Mouse (Mus musculus) ES-E14 (cell line): Measurements from ENCODE around the gene Gramd1b. TPM values are rescaled to one million over a fixed set of nuclear protein-coding genes. Genes with fewer than 3 reads are reported as not detected.

Experiments used
- DNase-seq: peaks from one replicate; pipeline ENCODE4 v3.0.0-alpha.2; 2013; ENCODE audit warnings: low read depth, low spot score
- H3K27ac ChIP-seq: 2 replicates; pipeline ENCODE4 v1.5.1; 2012; ENCODE audit warnings: low read depth, mild to moderate bottlenecking, low read length, moderate library complexity, mixed read lengths; ENCODE audit not compliant: poor library complexity, insufficient read depth, severe bottlenecking
- H3K36me3 ChIP-seq: 2 replicates; pipeline ENCODE4 v1.6.1; 2012; ENCODE audit warnings: mild to moderate bottlenecking, low read length, moderate library complexity, mixed read lengths; ENCODE audit not compliant: control insufficient read depth, poor library complexity, insufficient read depth, severe bottlenecking
- H3K4me1 ChIP-seq, 2 experiments: fragments of 150-350 bp in 1 of 2; sonication (generic) in 1 of 2; 2 replicates each; pipeline ENCODE4 v1.6.1; 2012; ENCODE audit warnings: low read length in 2 of 2, mild to moderate bottlenecking in 1 of 2, mixed read lengths in 1 of 2; ENCODE audit not compliant: control insufficient read depth in 2 of 2, insufficient read depth in 2 of 2, poor library complexity in 1 of 2
- H3K4me3 ChIP-seq, 2 experiments: fragments of 150-350 bp in 1 of 2; sonication (generic) in 1 of 2; 2 replicates each; pipeline ENCODE4 v1.5.1; 2012; ENCODE audit warnings: low read length in 2 of 2, low read depth in 1 of 2, mild to moderate bottlenecking in 1 of 2, mixed read lengths in 1 of 2; ENCODE audit not compliant: insufficient read depth in 1 of 2, poor library complexity in 1 of 2, severe bottlenecking in 1 of 2
- H3K9ac ChIP-seq: 2 replicates; pipeline ENCODE4 v1.6.1; 2012; ENCODE audit warnings: low read depth, mild to moderate bottlenecking, low read length, mixed read lengths; ENCODE audit not compliant: poor library complexity, insufficient read depth, severe bottlenecking
- H3K9me3 ChIP-seq: fragments of 150-350 bp; sonication (generic); 2 replicates; pipeline ENCODE4 v1.6.1; 2012; ENCODE audit warnings: low read depth, mild to moderate bottlenecking, low read length; ENCODE audit not compliant: control insufficient read depth, insufficient read depth
- CHD2 ChIP-seq: IDR thresholded peaks from 2 replicates; pipeline ENCODE4 v1.6.1; 2014; ENCODE audit warnings: mild to moderate bottlenecking, low read depth, low read length, inconsistent platforms
- HCFC1 ChIP-seq: IDR thresholded peaks from 2 replicates; pipeline ENCODE4 v1.6.1; 2012; ENCODE audit warnings: low read length, inconsistent platforms, borderline replicate concordance; ENCODE audit not compliant: insufficient read depth
- MAFK ChIP-seq: IDR thresholded peaks from 2 replicates; pipeline ENCODE4 v1.6.1; 2014; ENCODE audit warnings: mild to moderate bottlenecking, low read depth, low read length, inconsistent platforms; ENCODE audit not compliant: insufficient read depth
- ZC3H11A ChIP-seq: IDR thresholded peaks from 2 replicates; pipeline ENCODE4 v1.6.1; 2012; ENCODE audit warnings: low read depth, mild to moderate bottlenecking, inconsistent platforms, low read length, borderline replicate concordance
- ZNF384 ChIP-seq: IDR thresholded peaks from 2 replicates; pipeline ENCODE4 v1.6.1; 2012; ENCODE audit warnings: low read depth, low read length, inconsistent platforms
- in situ Hi-C, 2 experiments: fragments of 600-800 bp; cut with MboI; formaldehyde crosslinking; loops; one replicate each; pipeline ENCODE4 v1.15.1; 2025; ENCODE audit warnings: low sequenced_read_pairs in 2 of 2, inconsistent platforms in 1 of 2; ENCODE audit not compliant: unreplicated experiment in 2 of 2
- total RNA-seq: library from RNA; depleted of rRNA; stranded (reverse); fragments of 300-350 nt; gene quantifications from 2 replicates; pipeline ENCODE4 v1.2.3, GENCODE M21; 2012

Gramd1b gene
- total RNA-seq, 1 experiment = 24.1 TPM

DNA sequence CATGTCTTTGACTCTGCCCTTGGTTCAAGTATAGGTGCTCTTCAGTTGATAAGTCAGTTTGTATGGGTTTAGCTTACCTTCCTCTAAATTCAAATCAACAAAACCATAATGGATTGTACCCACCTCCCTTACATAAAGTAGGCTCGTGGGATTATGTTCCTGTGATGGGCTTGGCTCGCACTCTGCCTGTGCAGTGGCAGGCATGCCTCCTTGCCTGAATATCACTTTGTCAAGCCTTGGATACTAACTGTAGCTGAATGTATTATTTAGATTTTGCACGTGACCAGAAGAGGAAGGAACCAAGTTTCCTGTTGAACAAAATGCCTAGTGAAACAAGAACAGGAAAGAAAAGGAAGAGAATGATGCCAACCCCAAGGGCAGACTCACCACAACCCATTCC lies 260.1 kb downstream of the Gramd1b start:
- no peaks in the 10 kb centered on the region for H3K9me3 ChIP-seq
- no peak overlapping the region for H3K4me3 ChIP-seq
- H3K27ac ChIP-seq = no peak overlapping the region
- DNase-seq = no peak
- no peaks in the 10 kb centered on the region for H3K36me3 ChIP-seq
- no peak for TF ChIP-seq ZNF384
- H3K9ac ChIP-seq = no peak overlapping the region
- H3K4me1 ChIP-seq = peaks cover 0 to 7% of the 10 kb centered on the region in 2 experiments; a peak in 1 of 4 replicates
- in situ Hi-C loops = no loop called here

DNA sequence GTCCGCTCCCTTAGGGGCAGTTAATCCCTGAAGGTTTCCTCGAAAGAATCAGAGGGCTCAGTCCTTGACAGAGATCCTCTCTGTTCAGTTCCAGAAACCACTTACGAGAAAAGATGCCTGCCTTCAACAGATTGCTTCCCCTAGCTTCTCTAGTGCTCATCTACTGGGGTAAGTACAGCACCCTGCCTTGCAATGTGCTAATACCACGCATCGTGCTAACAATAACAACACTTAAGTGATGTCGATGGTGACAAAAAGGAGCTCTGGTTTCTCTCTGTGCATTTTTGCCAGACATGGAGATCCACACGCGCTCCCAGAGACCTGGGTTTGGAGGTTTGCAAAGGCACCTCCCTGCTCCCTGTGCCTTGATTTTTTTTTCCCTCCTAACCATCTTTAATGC lies 261.3 kb downstream of the Gramd1b start:
- Histone ChIP-seq H3K27ac (no peak overlapping the region), H3K4me1 (peaks cover 0 to 7% of the 10 kb centered on the region in 2 experiments; a peak in 1 of 4 replicates), H3K36me3 (no peaks in the 10 kb centered on the region), H3K9ac (no peak overlapping the region), H3K4me3 (peak overlapping the region in 1 of 2 experiments; percentile 75; a peak in 1 of 4 replicates), H3K9me3 (no peaks in the 10 kb centered on the region)
- in situ Hi-C loops = no loop called here
- no peak for DNase-seq
- TF ChIP-seq MAFK (no peak), CHD2 (no peak), HCFC1 (no peak), ZNF384 (no peak), ZC3H11A (no peak)

DNA sequence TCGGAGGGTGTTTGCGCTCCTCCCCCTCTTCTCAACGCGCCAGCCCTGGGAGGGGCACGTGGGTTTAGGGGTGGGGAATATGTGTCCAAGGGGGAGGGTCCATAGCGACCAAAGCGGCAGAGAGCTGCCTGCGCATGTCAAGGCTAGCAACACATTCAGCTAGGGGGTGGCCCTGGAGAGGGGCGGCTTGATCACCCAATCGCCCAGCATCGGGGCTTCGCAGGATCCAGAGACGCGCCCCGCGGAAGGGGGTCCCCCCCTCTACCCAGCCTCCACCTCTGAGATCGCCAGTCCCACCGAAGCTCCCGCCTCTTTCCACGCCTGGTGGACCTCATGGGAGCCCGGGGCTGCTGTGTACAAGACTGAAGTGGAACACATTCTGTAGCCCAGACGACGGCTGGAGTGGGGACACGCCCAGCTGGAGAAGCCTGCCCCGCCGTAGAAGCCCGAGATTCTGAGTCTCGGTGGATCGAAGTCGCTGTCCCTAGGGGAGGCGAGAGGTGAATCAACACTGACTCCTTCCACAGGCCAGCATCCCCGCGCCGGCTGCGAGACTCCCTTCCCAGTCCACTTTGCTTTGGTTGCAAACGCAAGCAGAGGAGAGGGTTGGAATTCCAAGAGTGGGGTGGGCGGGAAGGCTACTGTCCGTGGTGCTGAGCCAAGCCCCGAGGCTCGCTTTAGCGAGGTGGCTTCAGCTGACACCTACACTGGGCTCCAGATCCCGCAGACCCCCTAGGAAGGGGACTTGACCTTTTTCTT lies 261.9 kb downstream of the Gramd1b start, which contains the start of gene Scn3b:
TSS of gene Scn3b (plus strand) at position 115 of the 759 bp plus-strand sequence.
- H3K4me1 ChIP-seq = peaks cover 0 to 7% of the 10 kb centered on the region in 2 experiments; a peak in 1 of 4 replicates
- peak within 1 kb of the TSS; percentile 63 to 75 for H3K4me3 ChIP-seq
- no peaks in the 10 kb centered on the region for H3K9me3 ChIP-seq
- no peaks in the 10 kb centered on the region for H3K36me3 ChIP-seq
- TF ChIP-seq CHD2 = no peak
- TF ChIP-seq HCFC1 = no peak
- no peak for TF ChIP-seq MAFK
- TF ChIP-seq ZNF384 = no peak
- no peak for TF ChIP-seq ZC3H11A
- H3K27ac ChIP-seq = no peak within 1 kb of the TSS
- DNase-seq = peak; percentile 69
- peak within 1 kb of the TSS; percentile 44; the same call in 1 of the 2 replicates for H3K9ac ChIP-seq
- in situ Hi-C loops = no loop called here

DNA sequence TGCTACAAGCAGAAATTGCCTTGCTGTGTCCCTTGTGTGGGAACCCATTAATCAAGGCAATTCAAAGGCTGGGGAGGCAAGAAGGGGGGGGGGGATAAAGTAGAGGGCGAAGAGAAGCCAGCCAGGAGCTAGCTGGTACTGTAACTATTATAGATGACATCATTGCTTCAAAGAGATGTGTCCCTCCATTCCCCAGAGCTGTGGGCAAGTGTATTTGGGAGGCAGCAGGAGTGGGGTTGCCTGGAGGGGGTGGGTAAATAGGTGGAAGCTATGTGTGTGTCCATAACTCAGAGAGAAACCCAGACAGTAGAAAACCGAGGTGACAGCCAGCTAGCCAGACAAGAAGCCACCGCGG lies 262.5 kb downstream of the Gramd1b start:
- H3K27ac ChIP-seq = no peak overlapping the region
- TF ChIP-seq CHD2 (no peak), MAFK (no peak), ZNF384 (no peak), ZC3H11A (no peak), HCFC1 (no peak)
- no peak for DNase-seq
- no peaks in the 10 kb centered on the region for H3K9me3 ChIP-seq
- peak overlapping the region; percentile 63 to 75; a peak in 3 of 4 replicates for H3K4me3 ChIP-seq
- H3K36me3 ChIP-seq = no peaks in the 10 kb centered on the region
- in situ Hi-C loops = no loop called here
- peaks cover 0 to 7% of the 10 kb centered on the region in 2 experiments; a peak in 1 of 4 replicates for H3K4me1 ChIP-seq
- no peak overlapping the region for H3K9ac ChIP-seq
